Mouse (Mus musculus) inflammation-experienced regulatory T-cells, adult 6 months (primary cell): ENCODE results near the gene Aaed1. TPM values are rescaled to one million over a fixed set of nuclear protein-coding genes. Genes with fewer than 3 reads are reported as not detected.
A peak's percentile ranks its signal among the peaks of the same experiment; 100 is the strongest.
"Not testable (repeated sequence)": the region's sequence is repeated elsewhere in the genome, so short reads cannot be mapped to it uniquely, and the experiment has no call there.

ENCODE experiments used
- ATAC-seq: one replicate; pipeline ENCODE4 v1.8.0; 2017
- polyA plus RNA-seq, 3 experiments: library from polyadenylated mRNA; unstranded; fragments of 100-300 nt; shearing (Covaris generic); gene quantifications; one replicate each; pipeline ENCODE4 v1.2.1; 2017

Aaed1 gene
- polyA plus RNA-seq, 3 experiments from 2014 or later = 9.4 to 10.2 (median 10.0) TPM

DNA sequence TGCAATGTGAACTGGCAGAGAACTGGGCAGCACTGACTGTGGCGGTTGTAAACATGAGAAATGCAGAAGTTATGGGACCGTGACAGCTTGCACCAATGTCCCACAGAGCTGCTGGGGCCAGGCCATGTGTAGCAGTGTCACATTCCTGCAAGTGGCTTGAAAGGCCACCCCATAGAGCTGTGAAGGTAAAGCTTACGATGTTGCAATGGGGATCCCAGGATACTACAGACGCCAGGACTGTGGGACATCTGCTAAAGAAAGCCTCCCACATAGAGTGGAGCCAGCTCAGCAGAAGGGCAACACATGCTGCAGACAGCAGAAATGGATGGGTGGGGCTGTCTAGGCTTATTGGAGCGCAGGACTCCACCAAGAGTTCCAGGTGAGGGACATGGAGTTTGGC is 5.0 kb downstream of the Aaed1 start:
- no peak for ATAC-seq

DNA sequence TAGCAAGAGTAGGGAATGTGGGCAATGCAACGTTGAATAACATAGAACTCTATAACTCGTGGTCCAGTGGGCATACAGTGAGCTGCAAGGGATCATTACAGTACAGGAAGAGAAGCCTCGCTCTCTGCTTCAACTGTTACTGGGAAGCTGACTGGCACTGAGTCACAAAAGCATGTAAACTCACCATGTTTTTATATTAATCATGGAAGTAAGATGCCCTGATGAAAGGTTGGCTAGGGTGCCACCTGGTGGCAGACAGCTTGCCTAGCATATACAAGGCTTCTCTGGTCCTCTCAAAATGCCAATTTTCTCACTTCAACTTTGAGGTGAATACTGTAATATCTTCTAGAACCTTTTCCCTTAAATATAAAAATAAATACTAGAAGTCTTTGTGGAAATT is 6.4 kb downstream of the Aaed1 start:
- ATAC-seq = peak; percentile 83

DNA sequence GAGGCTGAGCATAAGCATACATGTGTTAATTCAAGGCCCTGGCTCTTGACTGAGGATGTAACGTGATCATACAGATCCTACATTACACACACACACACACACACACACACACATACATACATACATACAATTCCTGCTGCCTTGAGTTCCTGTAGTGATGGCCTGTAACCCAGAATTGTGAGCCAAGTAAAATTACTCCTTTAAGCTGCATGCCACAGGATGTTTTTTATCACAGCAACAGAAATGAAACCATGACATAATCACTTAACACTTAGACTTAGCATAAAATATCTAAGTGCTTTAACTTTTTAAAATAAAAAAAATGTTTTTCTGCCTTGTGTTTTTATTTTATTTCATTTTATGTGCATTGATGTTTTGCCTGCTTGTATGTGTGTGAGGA is 13.4 kb downstream of the Aaed1 start:
- ATAC-seq = no peak

DNA sequence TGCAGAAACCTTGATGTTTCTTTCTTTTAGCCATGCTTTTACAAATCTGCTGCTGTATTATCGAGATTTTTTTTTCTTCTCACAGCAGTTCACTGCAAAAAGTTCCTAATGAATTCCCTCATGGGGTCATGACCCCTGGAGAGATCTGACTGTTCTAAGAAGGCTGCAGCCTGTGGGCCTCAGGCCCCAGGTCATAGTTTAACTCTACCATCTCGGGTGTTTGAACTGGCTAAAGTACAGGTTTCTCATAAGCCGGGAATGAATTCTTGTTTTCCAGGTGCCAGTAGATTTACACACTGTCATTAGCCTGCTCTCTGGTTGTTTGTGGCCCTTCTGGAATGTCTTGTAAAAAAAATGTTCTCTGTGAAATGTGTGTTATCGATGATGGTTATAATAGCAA is 25.7 kb downstream of the Aaed1 start:
- no peak for ATAC-seq

DNA sequence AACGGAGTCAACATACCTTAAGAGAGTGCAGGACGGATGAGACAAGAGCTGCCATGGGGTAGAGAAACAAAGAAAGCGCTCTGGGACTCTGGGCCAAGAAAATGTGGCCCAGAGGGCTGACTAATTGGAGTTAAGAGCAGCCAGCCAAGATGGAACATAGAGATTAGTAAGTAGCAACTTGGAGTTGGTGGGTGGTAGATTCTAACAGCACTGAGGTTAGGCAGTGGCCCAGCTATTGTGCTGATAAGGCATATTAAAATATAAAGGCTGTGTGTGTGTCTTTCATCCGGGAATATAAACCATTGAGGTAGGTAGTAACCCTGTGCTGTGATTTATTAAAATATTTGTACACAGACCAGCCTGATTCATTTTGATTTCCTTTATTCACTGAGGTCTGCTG is 26.2 kb downstream of the Aaed1 start:
- ATAC-seq = no peak

DNA sequence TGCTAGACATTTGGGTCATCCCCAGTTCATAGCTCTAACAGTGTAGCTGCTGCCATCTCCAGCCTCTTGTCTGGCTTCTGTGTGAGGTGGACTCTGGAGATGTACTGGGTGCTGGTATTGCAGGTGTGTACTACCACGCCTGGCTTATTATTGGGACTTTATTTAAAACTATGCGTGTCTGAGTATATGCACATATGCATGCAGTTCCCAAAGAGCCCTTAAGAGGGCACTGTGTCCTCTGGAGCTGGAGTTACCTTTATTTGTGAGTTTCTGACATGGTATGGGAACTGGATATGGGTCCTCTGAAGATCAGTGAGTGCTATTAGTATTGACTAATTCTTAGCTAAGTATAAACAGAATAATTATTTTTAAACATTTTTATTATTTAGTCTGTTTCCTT is 27.8 kb downstream of the Aaed1 start:
- ATAC-seq = no peak

DNA sequence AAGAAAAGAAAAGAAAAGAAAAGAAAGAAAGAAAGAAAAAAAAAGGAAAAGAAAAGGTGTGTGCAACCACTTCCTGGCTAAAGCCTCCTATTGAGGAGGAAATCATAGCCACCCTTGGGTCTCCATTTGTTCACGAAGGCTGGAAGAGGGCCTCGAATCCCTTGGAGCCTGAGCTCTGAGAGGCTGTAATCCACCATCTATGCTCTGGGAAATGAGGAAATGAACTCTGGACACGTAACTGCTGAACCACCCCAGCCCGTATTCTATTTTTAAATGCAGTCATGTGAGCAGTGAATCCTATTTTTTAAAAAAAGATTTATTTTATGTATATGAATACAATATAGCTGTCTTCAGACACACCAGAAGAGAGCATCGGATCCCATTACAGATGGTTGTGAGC is 31.6 kb downstream of the Aaed1 start:
- no peak for ATAC-seq

DNA sequence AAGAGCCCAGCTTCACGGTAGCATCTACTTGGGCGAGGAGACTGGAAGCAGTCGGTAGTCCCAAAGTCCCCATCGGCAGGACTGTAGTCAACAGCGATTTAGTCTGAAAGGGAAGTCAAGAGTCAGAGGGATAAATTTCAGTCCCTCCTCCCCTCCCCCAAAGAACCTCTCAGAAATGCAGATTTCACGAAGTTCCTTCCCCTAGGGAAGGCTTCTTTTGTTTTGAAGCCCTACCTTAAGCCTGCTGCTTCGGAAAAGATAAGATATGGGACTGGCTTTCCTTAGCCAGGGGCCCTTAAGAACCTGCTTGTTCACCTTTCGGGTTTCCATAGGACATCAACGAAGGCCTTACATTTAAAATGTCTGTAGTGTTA is 36.8 kb downstream of the Aaed1 start:
- ATAC-seq = no peak

DNA sequence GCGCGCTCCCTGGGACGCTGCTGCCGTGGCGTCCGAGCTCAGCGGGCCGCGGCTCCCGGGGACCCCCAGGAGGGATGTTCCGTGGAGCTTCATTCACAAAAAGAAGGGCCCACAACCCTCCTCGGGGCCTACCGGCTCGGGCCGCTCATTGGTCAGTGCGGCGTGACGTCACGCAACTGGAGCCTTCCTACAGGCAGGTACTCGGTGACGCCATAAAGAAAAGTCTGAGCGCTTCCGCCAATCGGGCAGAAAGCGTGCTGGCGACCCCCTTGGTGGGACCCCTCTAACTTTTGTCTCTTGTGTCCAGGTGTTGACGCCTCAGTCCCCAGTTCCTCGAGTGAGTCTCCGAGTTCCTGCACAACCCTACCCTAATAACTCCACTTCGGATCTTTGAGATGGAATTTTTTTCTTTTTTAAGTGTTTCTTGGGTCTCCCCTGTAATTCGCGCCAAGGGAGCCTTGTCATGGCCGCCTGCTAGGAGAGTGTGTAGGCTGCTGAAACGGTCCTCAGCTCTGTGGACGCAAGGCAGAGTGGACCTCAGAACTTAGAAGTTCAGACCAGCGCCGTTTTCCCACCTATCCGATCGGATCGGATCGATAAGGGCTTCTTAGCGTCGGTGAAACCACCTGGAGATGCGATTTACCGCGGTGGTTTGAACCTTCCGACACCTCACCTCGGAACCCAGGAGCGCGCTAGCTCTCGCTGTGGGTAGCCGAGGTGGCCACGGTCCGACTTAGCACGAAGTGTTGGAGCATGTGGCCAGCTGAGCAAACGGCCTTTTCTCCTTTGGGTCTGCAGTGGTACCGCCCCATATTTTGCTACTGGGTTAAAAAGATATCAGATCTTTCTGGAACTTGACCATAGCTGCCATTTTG is 37.4 kb downstream of the Aaed1 start, which contains the start of gene Cdc14b:
Cdc14b (minus strand) TSS at position 412 of the 875 bp plus-strand sequence.
- peak; percentile 66 for ATAC-seq

DNA sequence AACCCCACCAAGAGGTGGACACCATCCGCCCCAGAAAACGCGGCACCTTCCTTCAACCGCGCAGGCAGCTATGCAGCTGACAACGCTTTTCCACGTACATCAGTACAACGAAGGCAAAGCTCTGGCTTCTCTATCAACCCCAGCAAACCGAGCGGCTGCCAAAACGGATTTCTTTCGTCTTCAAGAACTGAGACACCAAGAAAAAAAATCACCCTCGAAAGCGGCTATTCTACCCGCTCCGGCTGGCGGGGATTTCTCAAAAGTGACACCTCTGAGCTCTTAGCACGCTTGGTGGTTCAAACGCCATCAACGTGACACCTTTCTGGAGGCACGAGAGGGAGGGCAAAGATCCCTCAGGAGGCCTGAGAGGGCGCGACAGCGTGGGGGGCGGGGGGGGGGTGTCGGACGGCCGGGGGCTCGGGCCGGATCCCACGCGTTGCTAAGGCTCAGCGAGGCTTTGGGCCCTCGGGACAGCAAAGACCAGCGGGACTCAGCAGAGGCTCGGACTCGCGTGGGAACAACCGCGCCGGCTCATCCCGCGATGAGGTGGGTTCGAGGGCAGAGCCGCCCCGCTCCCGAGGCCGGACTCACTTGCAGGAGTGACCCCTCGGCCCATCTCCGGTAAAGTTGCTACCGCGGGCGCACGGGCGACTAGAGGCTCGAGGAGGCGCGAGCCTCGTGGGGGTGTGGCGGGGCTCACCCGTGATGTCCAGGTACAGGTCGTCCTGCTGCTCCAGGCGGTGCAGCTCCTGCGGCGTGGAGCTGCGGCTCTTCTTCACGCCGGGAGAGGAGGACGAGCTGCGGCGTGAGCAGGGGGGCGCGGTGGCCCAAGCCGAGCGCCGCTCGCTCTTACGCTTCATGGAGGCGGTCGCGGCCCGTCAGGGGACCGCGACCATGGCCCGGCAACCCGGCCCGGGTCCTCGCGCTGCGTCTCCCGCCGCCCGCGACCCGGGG is 38.3 kb downstream of the Aaed1 start:
- peak; percentile 47 for ATAC-seq

DNA sequence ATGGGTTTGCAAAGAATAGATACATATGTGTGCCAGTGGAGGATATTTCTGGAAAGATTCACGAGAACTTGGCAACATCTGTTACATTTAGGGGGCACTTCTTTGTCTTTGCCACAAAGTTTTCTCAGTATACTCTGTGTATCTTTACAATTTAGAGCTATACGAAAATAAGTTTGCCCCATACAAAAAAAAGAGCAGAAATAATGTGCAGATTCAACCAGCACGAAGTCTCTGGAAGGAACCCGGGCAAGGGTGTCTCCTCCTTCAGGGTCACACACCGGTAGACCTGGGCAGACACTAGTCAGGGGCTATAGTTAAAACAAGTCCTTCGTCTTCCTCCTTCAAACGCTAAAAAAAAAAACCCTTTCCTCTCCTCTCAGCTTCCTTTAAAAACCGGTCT is 39.2 kb downstream of the Aaed1 start:
- ATAC-seq = no peak

DNA sequence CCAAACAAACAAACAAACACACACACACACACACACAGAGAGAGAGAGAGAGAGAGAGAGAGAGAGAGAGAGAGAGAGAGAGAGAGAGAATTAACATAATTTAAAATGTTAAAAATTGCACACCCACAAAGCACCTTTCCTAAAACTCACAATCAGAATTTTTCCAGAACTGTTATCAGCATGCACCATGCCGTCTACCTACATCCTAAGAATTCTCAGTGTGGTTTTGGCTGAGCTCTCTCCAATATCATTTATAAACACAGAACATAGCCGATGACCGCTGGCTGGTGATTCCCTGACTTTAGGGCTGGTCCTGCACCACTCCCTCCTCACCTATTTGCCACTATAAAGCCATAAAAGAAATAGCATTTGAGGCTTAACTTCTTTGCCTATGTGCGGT is 44.1 kb downstream of the Aaed1 start:
- no peak for ATAC-seq

DNA sequence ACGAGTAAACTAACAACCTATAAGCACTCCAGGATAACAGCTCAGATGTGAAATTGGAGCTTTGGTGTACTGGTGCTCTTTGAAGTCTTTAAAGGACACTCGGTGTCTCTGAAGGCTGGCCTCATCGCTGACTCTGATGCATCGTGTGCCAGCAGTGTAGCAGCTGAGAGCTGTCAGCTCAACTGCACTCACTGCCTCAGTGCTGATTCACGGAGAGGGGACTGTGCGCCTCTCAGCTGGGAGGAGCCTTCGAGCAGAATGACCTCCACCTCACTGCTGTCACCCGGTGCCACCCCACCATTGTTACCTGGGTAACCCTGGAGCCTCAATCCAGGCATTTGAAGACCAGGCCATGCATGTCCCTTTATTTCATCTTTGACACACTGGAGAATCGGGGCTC is 45.4 kb downstream of the Aaed1 start:
- ATAC-seq = no peak

DNA sequence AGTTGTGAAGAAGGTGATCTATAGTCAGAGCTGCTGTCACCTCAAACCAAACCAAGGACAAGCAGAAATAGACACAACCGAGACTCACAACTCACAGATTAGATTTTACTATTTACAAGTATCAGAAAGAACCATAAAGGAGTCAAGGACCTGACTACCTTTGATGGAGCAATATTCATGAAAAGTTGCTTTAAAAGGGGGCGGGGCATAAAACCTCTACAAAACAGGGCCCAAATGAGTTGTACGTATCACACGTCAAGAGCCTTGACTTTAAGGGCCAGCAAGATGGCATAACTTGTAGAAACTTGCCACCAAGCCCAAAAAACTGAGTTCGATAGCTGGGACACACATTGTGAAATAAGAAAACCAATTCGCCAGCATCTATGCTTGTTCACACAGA is 47.9 kb downstream of the Aaed1 start:
- no peak for ATAC-seq

DNA sequence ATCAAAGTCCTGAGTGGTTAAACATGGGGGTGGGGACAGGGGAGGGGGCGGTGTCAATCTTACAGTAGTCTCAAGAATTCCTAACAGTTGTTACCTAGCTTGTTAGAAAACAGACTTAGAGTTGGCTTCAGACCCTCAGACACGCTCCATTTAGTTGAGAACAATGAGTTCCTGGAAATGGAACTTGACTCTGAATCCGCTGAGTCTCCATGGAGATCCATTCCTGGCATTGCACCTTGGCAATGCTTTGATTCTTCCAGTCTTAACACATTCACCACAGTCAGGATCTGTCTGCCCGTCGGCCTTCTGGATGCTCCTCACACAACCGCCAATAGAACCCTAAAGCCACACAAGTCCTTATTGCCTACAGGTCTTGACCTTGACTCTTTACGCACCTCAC is 52.6 kb downstream of the Aaed1 start:
- ATAC-seq = no peak

DNA sequence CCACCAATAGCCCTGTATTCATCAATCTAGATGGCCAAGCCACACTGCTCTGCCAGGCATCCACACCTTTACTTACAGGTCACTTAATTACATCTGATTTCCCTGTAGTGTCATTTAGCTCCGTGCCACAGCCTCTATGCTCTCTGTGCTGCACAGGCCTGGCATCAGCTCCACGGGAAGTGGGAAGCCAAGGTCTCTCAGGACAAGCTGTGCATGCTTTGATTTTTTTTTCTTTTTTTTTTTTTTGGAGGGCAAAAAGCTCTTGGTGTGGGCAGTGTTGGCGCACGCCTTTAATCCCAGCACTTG is 54.0 kb downstream of the Aaed1 start:
- no peak for ATAC-seq

DNA sequence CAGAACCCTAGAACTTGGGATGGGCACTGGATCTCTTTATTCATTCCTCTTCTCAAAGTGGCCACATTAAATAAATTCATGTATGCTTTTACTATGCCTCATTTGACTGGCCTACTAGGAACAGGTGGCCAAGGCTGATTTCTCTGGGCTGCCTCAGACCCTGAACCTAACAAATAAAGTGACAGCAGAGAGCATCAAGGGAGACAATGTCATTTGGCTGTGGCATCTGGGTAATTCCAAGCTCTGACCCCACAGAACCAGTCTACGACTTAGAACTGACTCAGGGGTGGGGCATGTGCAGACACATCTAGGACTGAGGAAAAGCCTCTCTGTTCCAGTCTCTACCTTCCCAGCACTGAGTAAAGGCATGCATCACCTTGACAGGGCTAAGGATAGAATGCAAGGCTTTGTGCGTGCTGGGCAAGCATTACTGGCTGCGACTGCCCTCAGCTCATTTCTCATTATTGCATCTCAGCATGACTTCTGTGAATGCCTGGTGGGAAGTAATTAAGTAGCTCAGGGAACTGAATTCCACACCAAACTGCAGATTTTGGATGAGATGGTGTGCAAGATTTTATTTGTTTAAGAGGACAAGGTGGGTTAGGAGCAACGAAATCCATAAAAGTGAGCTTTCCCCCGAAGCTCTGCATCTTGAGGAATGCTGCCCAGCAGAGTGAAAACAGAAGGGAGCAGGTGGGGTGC is 54.5 kb downstream of the Aaed1 start:
- no peak for ATAC-seq

DNA sequence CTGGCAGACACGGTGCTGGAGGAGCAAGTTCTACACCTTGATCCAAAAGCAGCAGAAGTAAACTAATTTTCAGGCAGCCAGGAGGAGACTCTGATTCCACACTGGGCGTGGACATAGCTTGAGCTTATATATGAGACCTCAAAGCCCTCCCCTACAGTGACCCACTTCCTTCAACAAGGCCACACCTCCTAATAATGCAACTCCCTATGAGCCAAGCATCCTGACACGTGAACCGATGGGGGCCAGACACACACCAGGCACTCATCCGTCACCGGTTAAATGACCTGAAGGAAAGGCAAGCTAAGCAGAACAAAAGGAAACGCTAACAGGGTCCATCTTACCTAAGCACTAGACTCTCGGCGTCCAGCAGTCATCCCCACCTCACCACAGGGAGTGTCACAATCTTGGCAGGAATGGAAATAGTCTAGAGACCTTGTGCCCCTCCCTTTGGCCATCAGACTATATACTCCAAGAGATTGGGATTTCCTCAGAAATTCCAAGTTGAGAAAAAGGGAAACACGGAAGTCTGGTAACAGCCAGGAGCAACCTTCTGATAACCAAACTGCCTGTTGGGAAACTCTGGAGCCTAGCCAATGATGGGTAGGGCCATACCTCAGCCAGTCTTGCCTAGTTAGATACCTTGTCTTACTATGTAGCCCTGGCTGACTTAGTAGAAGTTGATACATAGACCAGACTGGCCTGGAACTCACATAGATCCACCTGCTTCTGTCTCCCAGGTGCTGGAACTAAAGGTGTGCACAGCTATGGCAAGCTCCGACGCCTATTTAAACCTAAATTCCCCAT is 55.3 kb downstream of the Aaed1 start:
- no peak for ATAC-seq

DNA sequence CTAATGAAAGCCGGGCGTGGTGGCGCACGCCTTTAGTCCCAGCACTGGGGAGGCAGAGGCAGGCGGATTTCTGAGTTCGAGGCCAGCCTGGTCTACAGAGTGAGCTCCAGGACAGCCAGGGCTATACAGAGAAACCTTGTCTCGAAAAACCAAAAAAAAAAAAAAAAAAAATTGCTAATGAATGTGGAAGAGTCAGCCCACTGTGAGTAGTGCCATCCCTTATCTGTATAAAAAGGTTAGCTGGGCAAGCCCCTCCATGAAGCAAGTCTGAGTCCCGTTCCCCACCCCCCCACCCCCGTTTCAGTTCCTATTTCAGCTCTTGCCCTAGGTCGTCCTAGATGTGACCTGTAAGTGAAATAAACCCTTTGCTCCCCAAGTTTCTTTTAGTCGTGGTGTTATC is 58.3 kb downstream of the Aaed1 start:
- ATAC-seq = not testable (repeated sequence)

DNA sequence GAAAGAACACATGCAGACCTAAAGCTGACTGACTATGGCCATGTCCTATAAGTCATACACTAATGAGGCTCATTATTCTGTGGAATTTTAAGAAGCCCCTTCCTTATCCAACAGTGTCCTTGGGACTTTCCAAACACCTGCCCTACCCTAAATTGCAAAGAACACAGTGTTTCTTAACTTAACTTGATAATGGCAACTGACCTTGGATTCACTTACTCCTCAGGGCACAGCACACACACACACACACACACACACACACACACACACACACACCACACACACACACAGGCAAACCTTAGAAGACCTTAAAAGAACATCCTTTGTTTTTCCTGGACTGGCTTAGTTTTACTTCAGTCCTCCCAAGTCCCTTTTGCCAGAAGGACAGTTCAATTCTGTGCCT is 58.8 kb downstream of the Aaed1 start:
- ATAC-seq = no peak

DNA sequence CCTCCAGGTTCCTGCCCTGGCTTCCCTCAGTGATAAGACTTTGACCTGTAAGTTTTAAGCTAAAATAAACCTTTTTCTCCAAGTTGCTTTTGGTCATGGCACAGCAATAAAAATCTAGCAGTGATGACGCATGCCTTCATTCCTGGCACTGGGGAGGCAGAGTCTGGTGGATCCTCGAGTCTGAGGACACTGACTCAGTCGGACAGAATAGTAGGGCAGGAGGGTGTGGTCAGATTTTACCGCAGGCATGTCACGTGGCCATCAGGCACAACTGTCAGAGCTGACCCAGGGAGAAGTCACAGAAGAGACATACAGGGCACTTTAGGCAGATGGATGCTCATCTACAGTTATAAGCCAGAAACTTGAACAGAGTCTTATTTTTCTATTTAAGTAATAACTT is 60.4 kb downstream of the Aaed1 start:
- no peak for ATAC-seq

DNA sequence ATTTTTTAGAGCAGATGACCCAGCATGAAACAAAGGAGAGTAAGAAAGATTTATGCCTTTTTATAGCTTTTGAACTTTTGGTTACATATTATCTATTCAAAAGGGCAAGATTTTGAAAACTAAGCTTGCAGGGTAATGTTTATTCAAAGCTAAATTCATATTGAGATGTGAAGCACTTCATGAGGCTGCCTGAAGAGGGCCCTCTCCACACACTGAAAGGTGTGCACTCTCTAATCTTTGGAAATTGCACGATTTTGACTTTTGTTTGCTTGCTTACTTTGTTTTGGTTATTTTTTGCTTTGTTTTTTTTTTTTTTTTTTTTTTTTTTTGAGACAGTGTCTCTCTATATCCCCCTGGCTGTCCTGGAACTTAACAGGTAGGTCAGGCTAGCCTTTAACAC is 62.1 kb downstream of the Aaed1 start:
- ATAC-seq = peak; percentile 36
